Comparison of ENCODE assay signal across 24 mouse cellular contexts in the genomic region with DNA sequence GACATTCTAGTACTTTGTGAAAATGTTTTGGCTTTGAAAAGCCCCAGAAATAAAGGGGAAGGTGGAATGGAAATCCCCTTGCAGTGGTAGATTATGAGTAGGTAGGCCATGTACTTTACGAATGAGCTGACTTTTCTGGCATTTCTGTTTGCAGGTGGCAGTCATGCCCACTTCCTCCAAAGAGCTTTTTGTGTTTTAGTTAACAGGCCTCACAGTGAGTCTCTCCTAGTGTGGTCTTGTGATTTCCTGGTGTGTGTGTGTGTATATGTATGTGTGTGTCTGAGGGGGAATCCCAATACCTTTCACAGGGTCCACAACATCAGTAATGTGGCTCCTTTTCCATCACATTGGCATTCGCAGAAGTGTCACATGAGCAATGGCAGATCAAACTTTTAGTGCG.
A peak's percentile ranks its signal among the peaks of the same experiment; 100 is the strongest.
DNase-seq lines count a peak whose midpoint lies in the region; ATAC-seq lines count a peak whose summit lies in the region.
"Had no signal": no experiment of that assay in that cellular context is flagged by ENCODE, and none has a peak within 500 bp of the region (broad histone marks: within the 10 kb centered on the region; RNA-seq: fewer than 3 reads in every experiment).

No protein-coding gene starts in this region.

- no peak overlapping the region for H3K4me3 ChIP-seq in midbrain, embryonic 14.5 days (replicated peaks; ENCODE audit: low read depth, low read length)
- H3K4me3 ChIP-seq in hindbrain, embryonic 11.5 days (ENCODE audit: low read depth, low read length) = no peak overlapping the region
- H3K4me3 ChIP-seq in liver, embryonic 11.5 days (ENCODE audit: low read depth, low read length) = no peak overlapping the region
- H3K4me3 ChIP-seq: embryonic facial prominence, embryonic 13.5 days; forebrain, embryonic 13.5 days; heart, adult 2 months; heart, embryonic 13.5 days; hindbrain, embryonic 13.5 days; midbrain, embryonic 10.5 days had no signal

- ATAC-seq in CD4-positive, CD25-positive, alpha-beta regulatory T cell, adult 4 months = peak; percentile 87
- peak; percentile 31; the same call in 1 of the 2 replicates for ATAC-seq in monocyte, adult 5-6 weeks (replicated peaks; ENCODE audit: insufficient number of reproducible peaks, low FRiP score, low TSS enrichment, poor library complexity, severe bottlenecking)
- ATAC-seq in midbrain, embryonic 14.5 days (ENCODE audit: low FRiP score, low TSS enrichment) = no peak
- no peak for ATAC-seq in hindbrain, embryonic 11.5 days (ENCODE audit: low FRiP score)
- no peak for ATAC-seq in liver, embryonic 11.5 days (replicated peaks; ENCODE audit: low FRiP score)
- ATAC-seq: forebrain, embryonic 13.5 days; liver, postnatal 0 days; lung, postnatal 0 days had no signal

- no peak overlapping the region for H3K27ac ChIP-seq in midbrain, embryonic 14.5 days (replicated peaks; ENCODE audit: low read depth, low read length)
- no peak overlapping the region for H3K27ac ChIP-seq in hindbrain, embryonic 11.5 days (ENCODE audit: low read depth, low read length)
- no peak overlapping the region for H3K27ac ChIP-seq in liver, embryonic 11.5 days (ENCODE audit: low read depth, low read length)
- H3K27ac ChIP-seq: embryonic facial prominence, embryonic 13.5 days; forebrain, embryonic 13.5 days; heart, adult 2 months; heart, embryonic 13.5 days; hindbrain, embryonic 13.5 days; midbrain, embryonic 10.5 days had no signal

- no peaks in the 10 kb centered on the region for H3K9me3 ChIP-seq in midbrain, embryonic 14.5 days (ENCODE audit: control insufficient read depth, low read length)
- H3K9me3 ChIP-seq in hindbrain, embryonic 11.5 days (ENCODE audit: control insufficient read depth, low read length) = no peaks in the 10 kb centered on the region
- no peaks in the 10 kb centered on the region for H3K9me3 ChIP-seq in liver, embryonic 11.5 days (ENCODE audit: control insufficient read depth, low read length)
- H3K9me3 ChIP-seq: embryonic facial prominence, embryonic 13.5 days; forebrain, embryonic 13.5 days; heart, embryonic 13.5 days; hindbrain, embryonic 13.5 days; midbrain, embryonic 10.5 days had no signal

- H3K27me3 ChIP-seq in midbrain, embryonic 14.5 days (ENCODE audit: control insufficient read depth, insufficient read depth, low read length) = no peaks in the 10 kb centered on the region
- no peaks in the 10 kb centered on the region for H3K27me3 ChIP-seq in hindbrain, embryonic 11.5 days (ENCODE audit: control insufficient read depth, insufficient read depth, low read length)
- H3K27me3 ChIP-seq in liver, embryonic 11.5 days (replicated peaks; ENCODE audit: control insufficient read depth, insufficient read depth, low read length) = no peaks in the 10 kb centered on the region
- H3K27me3 ChIP-seq: embryonic facial prominence, embryonic 13.5 days; forebrain, embryonic 13.5 days; heart, embryonic 13.5 days; hindbrain, embryonic 13.5 days had no signal

- no peak overlapping the region for H3K9ac ChIP-seq in midbrain, embryonic 14.5 days (replicated peaks; ENCODE audit: low read length)
- no peak overlapping the region for H3K9ac ChIP-seq in hindbrain, embryonic 11.5 days (ENCODE audit: low read depth, low read length)
- H3K9ac ChIP-seq in liver, embryonic 11.5 days (ENCODE audit: low read depth, low read length) = no peak overlapping the region
- H3K9ac ChIP-seq: embryonic facial prominence, embryonic 13.5 days; forebrain, embryonic 13.5 days; heart, embryonic 13.5 days; hindbrain, embryonic 13.5 days; liver, postnatal 0 days had no signal

- no peaks in the 10 kb centered on the region for H3K36me3 ChIP-seq in midbrain, embryonic 14.5 days (ENCODE audit: control insufficient read depth, insufficient read depth, low read length)
- no peaks in the 10 kb centered on the region for H3K36me3 ChIP-seq in hindbrain, embryonic 11.5 days (ENCODE audit: control insufficient read depth, insufficient read depth, low read length)
- no peaks in the 10 kb centered on the region for H3K36me3 ChIP-seq in liver, embryonic 11.5 days (ENCODE audit: control insufficient read depth, insufficient read depth, low read length)
- H3K36me3 ChIP-seq: hindbrain, embryonic 13.5 days; midbrain, embryonic 10.5 days had no signal

- no peaks in the 10 kb centered on the region for H3K4me1 ChIP-seq in midbrain, embryonic 14.5 days (ENCODE audit: control insufficient read depth, insufficient read depth, low read length)
- no peaks in the 10 kb centered on the region for H3K4me1 ChIP-seq in hindbrain, embryonic 11.5 days (replicated peaks; ENCODE audit: control insufficient read depth, insufficient read depth, low read length)
- 0 out of 2 replicates have a peak, but pooled peaks cover 2% of the 10 kb centered on the region for H3K4me1 ChIP-seq in liver, embryonic 11.5 days (replicated peaks; ENCODE audit: control insufficient read depth, insufficient read depth, low read length)
- H3K4me1 ChIP-seq: embryonic facial prominence, embryonic 13.5 days; forebrain, embryonic 13.5 days; heart, embryonic 13.5 days; hindbrain, embryonic 13.5 days; midbrain, embryonic 10.5 days had no signal

- peak; percentile 9 for DNase-seq in spleen, adult 12 weeks (ENCODE audit: low spot score)
- DNase-seq in spleen, postnatal 10 days (ENCODE audit: low spot score in 2 of 2) = no peak
- DNase-seq in thymus, postnatal 10 days (ENCODE audit: low spot score in 2 of 2) = peak; percentile 5 to 14
- no peak for DNase-seq in midbrain, embryonic 14.5 days
- no peak for DNase-seq in hindbrain, embryonic 11.5 days (ENCODE audit: low spot score)
- no peak for DNase-seq in liver, embryonic 11.5 days (ENCODE audit: low spot score)
- DNase-seq: adrenal gland, postnatal 14 days; cerebellum, adult 8-10 months; cerebellum, postnatal 36 days; embryo, embryonic 11 days; gastrocnemius, postnatal 14 days; heart, adult 2 months; heart, postnatal 14 days; kidney, adult 8-10 months; kidney, postnatal 10 days; liver, postnatal 0 days had no signal

- H3K4me2 ChIP-seq in midbrain, embryonic 14.5 days (ENCODE audit: low read length) = no peak overlapping the region
- no peak overlapping the region for H3K4me2 ChIP-seq in hindbrain, embryonic 11.5 days (replicated peaks; ENCODE audit: low read depth, low read length)
- H3K4me2 ChIP-seq in liver, embryonic 11.5 days = no peak overlapping the region
- H3K4me2 ChIP-seq: embryonic facial prominence, embryonic 13.5 days; forebrain, embryonic 13.5 days; heart, embryonic 13.5 days; hindbrain, embryonic 13.5 days had no signal

- WGBS in midbrain, embryonic 14.5 days = 95% methylated on average over 3 of the region's 3 CpGs
- WGBS in hindbrain, embryonic 11.5 days = 90% methylated on average over 3 of the region's 3 CpGs
- 83% methylated on average over 3 of the region's 3 CpGs for WGBS in liver, embryonic 11.5 days

Comparison
In these comparisons a context has a peak if more than half of its experiments do, and no peak if none do; other contexts are left out.
1. DNase-seq: peak in spleen, adult 12 weeks (single experiment) and thymus, postnatal 10 days (2 of 2); none in spleen, postnatal 10 days (0 of 2), midbrain, embryonic 14.5 days (single experiment), hindbrain, embryonic 11.5 days (single experiment) and liver, embryonic 11.5 days (single experiment).
2. ATAC-seq: peak in CD4-positive, CD25-positive, alpha-beta regulatory T cell, adult 4 months (single experiment) and monocyte, adult 5-6 weeks (single experiment); none in midbrain, embryonic 14.5 days (single experiment), hindbrain, embryonic 11.5 days (single experiment) and liver, embryonic 11.5 days (single experiment).